Mouse (Mus musculus) forebrain, embryonic 16.5 days (tissue): Measurements from ENCODE around the gene Hrh1. TPM values are rescaled to one million over a fixed set of nuclear protein-coding genes. Genes with fewer than 3 reads are reported as not detected.

Experiments
- ATAC-seq: fragments of 200-750 bp; cut with Nextera tagmentation; 2 replicates; pipeline ENCODE4 v1.8.0; 2017; ENCODE audit warnings: mild to moderate bottlenecking, moderate library complexity
- H3K27ac ChIP-seq: fragments of 300-500 bp; sonication (generic); 2 replicates; pipeline ENCODE4 v1.5.1; 2014; ENCODE audit warnings: low read length, control low read depth
- H3K27me3 ChIP-seq: fragments of 300-500 bp; sonication (generic); replicated peaks from 2 replicates; pipeline ENCODE4 v1.6.1; 2014; ENCODE audit warnings: low read length; ENCODE audit not compliant: control insufficient read depth, insufficient read depth
- H3K36me3 ChIP-seq: fragments of 300-500 bp; sonication (generic); 2 replicates; pipeline ENCODE4 v1.6.1; 2014; ENCODE audit not compliant: control insufficient read depth, insufficient read depth
- H3K4me1 ChIP-seq: fragments of 300-500 bp; sonication (generic); replicated peaks from 2 replicates; pipeline ENCODE4 v1.6.1; 2014; ENCODE audit warnings: low read length; ENCODE audit not compliant: control insufficient read depth, insufficient read depth
- H3K4me2 ChIP-seq: fragments of 300-500 bp; sonication (generic); 2 replicates; pipeline ENCODE4 v1.6.1; 2014; ENCODE audit warnings: mild to moderate bottlenecking, low read length, control low read depth
- H3K4me3 ChIP-seq: fragments of 300-500 bp; sonication (generic); replicated peaks from 2 replicates; pipeline ENCODE4 v1.5.1; 2014; ENCODE audit warnings: mild to moderate bottlenecking, low read length, control low read depth
- H3K9ac ChIP-seq: fragments of 300-500 bp; sonication (generic); replicated peaks from 2 replicates; pipeline ENCODE4 v1.6.1; 2014; ENCODE audit warnings: low read depth, low read length, control low read depth
- H3K9me3 ChIP-seq: fragments of 300-500 bp; sonication (generic); 2 replicates; pipeline ENCODE4 v1.6.1; 2016; ENCODE audit warnings: low read length; ENCODE audit not compliant: control insufficient read depth
- WGBS: fragments of 180-500 bp; shearing (Covaris S2); extraction: QIAGEN DNeasy Blood & Tissue Kit; methylation state at CpG from one replicate; pipeline ENCODE4 v1.1.7; 2014; 5-methylcytosine and 5-hydroxymethylcytosine counted together
- polyA plus RNA-seq: library from polyadenylated mRNA; unstranded; fragments of >200 nt; fragmentation: Nextera tagmentation; extraction: Ambion mirVana; gene quantifications from 2 replicates; pipeline ENCODE4 v1.2.1, GENCODE M21; 2015

Gene Hrh1
- polyA plus RNA-seq, 1 experiment from 2014 or later, result 1.6 TPM

- H3K9me3 ChIP-seq, result no peaks in the 10 kb centered on the region
- 81% methylated on average over 2 of the region's 2 CpGs for WGBS
- H3K27ac ChIP-seq, result no peak overlapping the region
- H3K27me3 ChIP-seq, result no peaks in the 10 kb centered on the region
- H3K9ac ChIP-seq, result no peak overlapping the region
- no peak overlapping the region for H3K4me3 ChIP-seq
- no peak overlapping the region for H3K4me2 ChIP-seq
- no peaks in the 10 kb centered on the region for H3K36me3 ChIP-seq
- no peak for ATAC-seq
- H3K4me1 ChIP-seq, result peaks cover 4% of the 10 kb centered on the region; the same call in 1 of the 2 replicates
Measured at GRCm38 (mm10) chr6:114418037-114418436, 20.3 kb downstream of the Hrh1 start.

DNA sequence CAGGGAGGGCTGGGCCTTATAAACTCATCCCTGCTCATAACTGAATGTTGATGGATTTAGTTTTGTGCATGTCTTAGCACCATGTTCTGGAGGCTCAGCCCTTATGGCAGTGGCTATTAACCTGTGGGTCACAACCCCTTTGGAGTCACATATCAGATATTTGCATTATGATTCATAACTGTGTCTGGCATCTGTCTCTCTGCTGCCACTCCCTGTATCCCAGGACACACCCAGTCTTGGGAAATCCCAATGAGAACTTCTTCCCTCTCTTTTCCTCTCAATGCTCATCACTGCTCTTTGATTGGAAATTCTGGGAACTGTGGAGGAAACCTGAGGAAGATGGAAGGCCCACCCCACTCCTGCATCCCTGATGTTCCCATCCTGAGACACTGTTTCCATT, 23.3 kb downstream of the Hrh1 start:
- Histone ChIP-seq H3K4me3 (no peak overlapping the region), H3K9ac (no peak overlapping the region), H3K36me3 (no peaks in the 10 kb centered on the region), H3K27ac (no peak overlapping the region), H3K4me2 (no peak overlapping the region), H3K4me1 (no peaks in the 10 kb centered on the region), H3K27me3 (no peaks in the 10 kb centered on the region), H3K9me3 (no peaks in the 10 kb centered on the region)
- ATAC-seq, result no peak

GRCm38 (mm10) chr6:114423051-114423676, 25.4 kb downstream of the Hrh1 start:
- 82% methylated on average over 9 of the region's 9 CpGs for WGBS
- H3K27ac ChIP-seq, result no peak overlapping the region
- no peaks in the 10 kb centered on the region for H3K36me3 ChIP-seq
- no peaks in the 10 kb centered on the region for H3K27me3 ChIP-seq
- no peaks in the 10 kb centered on the region for H3K9me3 ChIP-seq
- H3K4me3 ChIP-seq, result no peak overlapping the region
- ATAC-seq, result no peak
- H3K4me1 ChIP-seq, result no peaks in the 10 kb centered on the region; the same call in 1 of the 2 replicates
- no peak overlapping the region for H3K9ac ChIP-seq
- H3K4me2 ChIP-seq, result no peak overlapping the region

DNA sequence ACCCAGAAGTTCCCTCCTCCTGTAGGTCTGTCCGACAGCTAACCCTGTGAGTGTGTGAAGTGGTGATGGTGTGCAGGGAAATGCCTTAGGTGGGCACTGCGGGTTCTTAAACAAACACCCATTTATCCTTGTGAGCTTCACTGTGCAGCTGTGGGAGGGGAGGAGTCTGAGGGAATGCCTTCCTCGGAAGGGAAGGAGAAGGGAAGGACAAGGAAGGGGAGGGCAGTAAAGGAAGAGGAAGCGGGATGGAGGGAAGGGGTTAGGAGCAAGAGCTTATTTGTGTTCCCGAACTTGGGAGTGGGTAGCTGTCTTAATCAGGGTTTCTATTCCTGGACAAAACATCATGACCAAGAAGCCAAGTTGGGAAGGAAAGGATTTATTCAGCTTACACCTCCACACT, 27.6 kb downstream of the Hrh1 start:
- ATAC-seq, result no peak
- no peak overlapping the region for H3K9ac ChIP-seq
- H3K27ac ChIP-seq, result no peak overlapping the region
- H3K4me2 ChIP-seq, result no peak overlapping the region
- 57% methylated on average over 5 of the region's 5 CpGs for WGBS
- H3K4me3 ChIP-seq, result no peak overlapping the region
- no peaks in the 10 kb centered on the region; the same call in 1 of the 2 replicates for H3K4me1 ChIP-seq
- no peaks in the 10 kb centered on the region for H3K9me3 ChIP-seq
- H3K36me3 ChIP-seq, result no peaks in the 10 kb centered on the region
- H3K27me3 ChIP-seq, result no peaks in the 10 kb centered on the region

DNA sequence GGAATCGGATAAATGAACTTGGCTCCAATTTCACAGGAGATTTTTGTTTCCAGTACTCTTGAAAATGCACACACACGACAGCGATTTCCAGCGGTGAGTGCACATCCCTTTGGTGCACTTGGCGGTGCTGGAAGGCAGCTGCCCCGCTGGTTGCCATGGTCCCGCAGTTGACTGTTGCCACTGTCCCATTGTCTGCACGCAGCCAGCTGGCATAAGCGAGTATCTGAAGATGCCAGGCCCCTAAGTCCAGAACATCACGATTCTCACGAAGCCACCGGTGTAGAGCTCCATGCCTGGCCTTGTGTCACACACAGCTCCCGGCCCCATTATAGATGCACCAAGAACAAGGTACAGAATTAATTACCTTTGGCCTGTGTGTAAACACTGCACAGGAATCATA, 29.9 kb downstream of the Hrh1 start:
- Histone ChIP-seq H3K4me2 (no peak overlapping the region), H3K27me3 (no peaks in the 10 kb centered on the region), H3K9me3 (no peaks in the 10 kb centered on the region), H3K9ac (no peak overlapping the region), H3K4me3 (no peak overlapping the region), H3K4me1 (no peaks in the 10 kb centered on the region; the same call in 1 of the 2 replicates), H3K27ac (no peak overlapping the region), H3K36me3 (no peaks in the 10 kb centered on the region)
- 62% methylated on average over 13 of the region's 13 CpGs for WGBS
- no peak; the same call in 1 of the 2 replicates for ATAC-seq

- no peaks in the 10 kb centered on the region for H3K36me3 ChIP-seq
- no peak overlapping the region for H3K4me2 ChIP-seq
- no peak for ATAC-seq
- no peaks in the 10 kb centered on the region; the same call in 1 of the 2 replicates for H3K4me1 ChIP-seq
- no peak overlapping the region for H3K27ac ChIP-seq
- H3K9ac ChIP-seq, result no peak overlapping the region
- no peaks in the 10 kb centered on the region for H3K27me3 ChIP-seq
- WGBS, result 64% methylated on average over 16 of the region's 16 CpGs
- no peaks in the 10 kb centered on the region for H3K9me3 ChIP-seq
- no peak overlapping the region for H3K4me3 ChIP-seq
Measured at GRCm38 (mm10) chr6:114428831-114429230, 31.1 kb downstream of the Hrh1 start.

DNA sequence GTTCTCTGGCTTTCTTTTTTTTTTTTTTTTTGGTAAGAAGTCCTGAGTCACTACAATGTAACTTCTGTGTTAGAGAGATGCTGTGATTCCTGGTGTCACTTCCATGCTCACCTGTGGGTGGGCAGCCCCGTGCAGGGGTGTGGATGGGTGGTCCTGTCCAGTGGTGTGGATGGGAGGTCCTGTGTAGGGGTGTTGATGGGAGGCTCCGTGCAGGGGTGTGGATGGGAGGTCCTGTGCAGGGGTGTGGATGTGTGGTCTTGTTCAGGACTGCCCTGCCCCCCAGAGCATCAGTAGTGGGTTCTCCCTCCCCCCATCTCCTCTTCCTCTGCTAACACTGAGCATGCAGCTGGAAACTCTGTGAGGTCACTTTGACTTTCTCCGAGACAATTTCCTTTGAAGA, 34.9 kb downstream of the Hrh1 start:
- Histone ChIP-seq H3K27me3 (no peaks in the 10 kb centered on the region), H3K9ac (no peak overlapping the region), H3K36me3 (no peaks in the 10 kb centered on the region), H3K9me3 (no peaks in the 10 kb centered on the region), H3K4me1 (no peaks in the 10 kb centered on the region; the same call in 1 of the 2 replicates), H3K4me3 (no peak overlapping the region), H3K4me2 (no peak overlapping the region), H3K27ac (no peak overlapping the region)
- WGBS, result 40% methylated on average over 3 of the region's 3 CpGs
- no peak for ATAC-seq

GRCm38 (mm10) chr6:114434524-114434923, 36.8 kb downstream of the Hrh1 start:
- WGBS, result 70% methylated on average over 5 of the region's 5 CpGs
- no peaks in the 10 kb centered on the region for H3K36me3 ChIP-seq
- no peak overlapping the region for H3K27ac ChIP-seq
- no peak overlapping the region for H3K4me2 ChIP-seq
- H3K4me1 ChIP-seq, result no peaks in the 10 kb centered on the region
- no peak overlapping the region for H3K9ac ChIP-seq
- 0 out of 2 replicates have a peak, but pooled peaks cover under 1% of the 10 kb centered on the region for H3K9me3 ChIP-seq
- no peaks in the 10 kb centered on the region for H3K27me3 ChIP-seq
- no peak overlapping the region for H3K4me3 ChIP-seq
- no peak for ATAC-seq

- Histone ChIP-seq H3K27me3 (no peaks in the 10 kb centered on the region), H3K27ac (no peak overlapping the region), H3K36me3 (no peaks in the 10 kb centered on the region), H3K4me3 (no peak overlapping the region), H3K9me3 (peaks cover 5% of the 10 kb centered on the region; the same call in 1 of the 2 replicates), H3K9ac (no peak overlapping the region), H3K4me1 (peaks cover 5% of the 10 kb centered on the region; the same call in 1 of the 2 replicates), H3K4me2 (no peak overlapping the region)
- WGBS, result 58% methylated on average over 2 of the region's 2 CpGs
- no peak for ATAC-seq
Measured at GRCm38 (mm10) chr6:114440302-114440701, 42.6 kb downstream of the Hrh1 start.
